Mouse (Mus musculus) myocyte (in vitro differentiated cells): ENCODE measurements at regions not wholly inside any gene's neighbourhood (a gene's known extent, or its start where the extent isn't known, plus 50 kb on each side); places are given as distances from the start of the nearest gene placed in this dataset.

Source experiments
- CEBPB ChIP-seq: IDR thresholded peaks from 2 replicates; pipeline ENCODE4 v1.6.1; 2011; ENCODE audit warnings: mild to moderate bottlenecking, moderate library complexity; ENCODE audit not compliant: poor library complexity, insufficient read depth, severe bottlenecking
- E2F4 ChIP-seq: IDR thresholded peaks from one replicate; pipeline ENCODE4 v1.6.1; 2011; ENCODE audit warnings: mild to moderate bottlenecking, control low read depth, moderate library complexity; ENCODE audit not compliant: insufficient read depth
- MAX ChIP-seq: IDR thresholded peaks from one replicate; pipeline ENCODE4 v1.6.1; 2011; ENCODE audit warnings: low read depth, mild to moderate bottlenecking, control low read depth
- MYOD1 ChIP-seq, 3 experiments: IDR thresholded peaks; one replicate each; pipeline ENCODE4 v1.6.1; 2011; ENCODE audit warnings: control low read depth in 2 of 3, low read depth in 2 of 3, mild to moderate bottlenecking in 2 of 3, moderate library complexity in 1 of 3; ENCODE audit not compliant: insufficient read length in 2 of 3, control insufficient read depth in 1 of 3
- MYOG ChIP-seq, 3 experiments: IDR thresholded peaks; one replicate each; pipeline ENCODE4 v1.6.1; 2011; ENCODE audit warnings: control low read depth in 2 of 3, low read depth in 2 of 3, mild to moderate bottlenecking in 2 of 3; ENCODE audit not compliant: insufficient read length in 2 of 3, control insufficient read depth in 1 of 3, insufficient read depth in 1 of 3
- POLR2A ChIP-seq: IDR thresholded peaks from one replicate; pipeline ENCODE4 v1.6.1; 2011; ENCODE audit warnings: low read depth, mild to moderate bottlenecking, control low read depth, moderate library complexity; ENCODE audit not compliant: insufficient read length
- POLR2AphosphoS2 ChIP-seq: IDR thresholded peaks from one replicate; pipeline ENCODE4 v1.6.1; 2011; ENCODE audit warnings: low read depth, control low read depth; ENCODE audit not compliant: insufficient read length
- REST ChIP-seq: IDR thresholded peaks from one replicate; pipeline ENCODE4 v1.6.1; 2011; ENCODE audit warnings: mild to moderate bottlenecking, control low read depth, moderate library complexity; ENCODE audit not compliant: insufficient read depth, insufficient read length
- TCF12 ChIP-seq: IDR thresholded peaks from one replicate; pipeline ENCODE4 v1.6.1; 2011; ENCODE audit warnings: mild to moderate bottlenecking, control low read depth; ENCODE audit not compliant: poor library complexity, insufficient read depth, severe bottlenecking
- USF1 ChIP-seq: IDR thresholded peaks from one replicate; pipeline ENCODE4 v1.6.1; 2011; ENCODE audit warnings: low read depth, mild to moderate bottlenecking, control low read depth, moderate library complexity

GRCm38 (mm10) chr16:76224901-76225586 lies 148.6 kb downstream of the Nrip1 start:
- TF ChIP-seq POLR2A (no peak), MAX (no peak), REST (no peak), TCF12 (no peak), CEBPB (no peak), E2F4 (no peak), USF1 (no peak), POLR2AphosphoS2 (no peak), MYOD1 (IDR thresholded peaks at IDR 0.05; ENCODE audit: control insufficient read depth in 1 of 3, insufficient read length in 2 of 3, low read depth in 2 of 3) (no peak), MYOG (IDR thresholded peaks at IDR 0.05; ENCODE audit: control insufficient read depth in 1 of 3, insufficient read depth in 1 of 3, insufficient read length in 2 of 3, low read depth in 2 of 3) (no peak)
